Mouse (Mus musculus): Measurements from ENCODE around the gene Icam5. TPM values are rescaled to one million over a fixed set of nuclear protein-coding genes. Genes with fewer than 3 reads are reported as not detected.
A peak's percentile ranks its signal among the peaks of the same experiment; 100 is the strongest.

Gene Icam5
- total RNA-seq, 2 experiments from 2014 or later, result 0.05 to 1.2 TPM

- peak; percentile 15; the same call in 1 of the 2 replicates for ATAC-seq (replicated peaks; ENCODE audit: low FRiP score, low TSS enrichment, poor library complexity, severe bottlenecking)
These were observed 20.0 kb upstream of the Icam5 start for GRCm38 (mm10) chr9:21011846-21012312.

GRCm38 (mm10) chr9:21012368-21012767, 19.5 kb upstream of the Icam5 start:
- ATAC-seq (replicated peaks; ENCODE audit: low FRiP score, low TSS enrichment, poor library complexity, severe bottlenecking), result no peak

- no peak; the same call in 1 of the 2 replicates for ATAC-seq (replicated peaks; ENCODE audit: low FRiP score, low TSS enrichment, poor library complexity, severe bottlenecking)
These were observed 16.9 kb upstream of the Icam5 start for GRCm38 (mm10) chr9:21014691-21015570.

- ATAC-seq (replicated peaks; ENCODE audit: low FRiP score, low TSS enrichment, poor library complexity, severe bottlenecking), result peak; percentile 56; the same call in 1 of the 2 replicates
These were observed 16.2 kb upstream of the Icam5 start, which contains the start of gene Icam1 for GRCm38 (mm10) chr9:21015571-21016130. Gene Icam1, plus strand, starts transcription at chr9:21015985.

GRCm38 (mm10) chr9:21016331-21017176, 15.3 kb upstream of the Icam5 start:
- no peak for ATAC-seq (replicated peaks; ENCODE audit: low FRiP score, low TSS enrichment, poor library complexity, severe bottlenecking)

GRCm38 (mm10) chr9:21017177-21017575, 14.7 kb upstream of the Icam5 start:
- no peak for ATAC-seq (replicated peaks; ENCODE audit: low FRiP score, low TSS enrichment, poor library complexity, severe bottlenecking)

GRCm38 (mm10) chr9:21018600-21018999, 13.3 kb upstream of the Icam5 start:
- no peak for ATAC-seq (replicated peaks; ENCODE audit: low FRiP score, low TSS enrichment, poor library complexity, severe bottlenecking)

GRCm38 (mm10) chr9:21021363-21021762, 10.5 kb upstream of the Icam5 start:
- ATAC-seq (replicated peaks; ENCODE audit: low FRiP score, low TSS enrichment, poor library complexity, severe bottlenecking), result no peak

GRCm38 (mm10) chr9:21022288-21022687, 9.6 kb upstream of the Icam5 start:
- ATAC-seq (replicated peaks; ENCODE audit: low FRiP score, low TSS enrichment, poor library complexity, severe bottlenecking), result no peak

- no peak for ATAC-seq (replicated peaks; ENCODE audit: low FRiP score, low TSS enrichment, poor library complexity, severe bottlenecking)
These were observed 9.1 kb upstream of the Icam5 start for GRCm38 (mm10) chr9:21022726-21023125.

GRCm38 (mm10) chr9:21025258-21025810, 6.5 kb upstream of the Icam5 start:
- no peak for ATAC-seq (replicated peaks; ENCODE audit: low FRiP score, low TSS enrichment, poor library complexity, severe bottlenecking)

- no peak for ATAC-seq (replicated peaks; ENCODE audit: low FRiP score, low TSS enrichment, poor library complexity, severe bottlenecking)
These were observed 5.0 kb upstream of the Icam5 start for GRCm38 (mm10) chr9:21026849-21027248.

- ATAC-seq (replicated peaks; ENCODE audit: low FRiP score, low TSS enrichment, poor library complexity, severe bottlenecking), result no peak
These were observed 4.0 kb upstream of the Icam5 start for GRCm38 (mm10) chr9:21027774-21028290.

- ATAC-seq (replicated peaks; ENCODE audit: low FRiP score, low TSS enrichment, poor library complexity, severe bottlenecking), result no peak
These were observed 3.2 kb upstream of the Icam5 start for GRCm38 (mm10) chr9:21028560-21029110.

GRCm38 (mm10) chr9:21029291-21030054, 2.4 kb upstream of the Icam5 start, which contains the start of gene Icam4:
Gene Icam4, plus strand, starts transcription at chr9:21029373.
- peak; percentile 68 for ATAC-seq (replicated peaks; ENCODE audit: low FRiP score, low TSS enrichment, poor library complexity, severe bottlenecking)

- no peak for ATAC-seq (replicated peaks; ENCODE audit: low FRiP score, low TSS enrichment, poor library complexity, severe bottlenecking)
These were observed 1.7 kb upstream of the Icam5 start for GRCm38 (mm10) chr9:21030055-21030600.

- ATAC-seq (replicated peaks; ENCODE audit: low FRiP score, low TSS enrichment, poor library complexity, severe bottlenecking), result peak; percentile 55
These were observed 1.1 kb upstream of the Icam5 start for GRCm38 (mm10) chr9:21030781-21031250.

Measured in megakaryocyte-erythroid progenitor cell, adult 5-6 weeks (primary cell).